Mouse (Mus musculus) brain, embryonic 14.5 days (tissue): ENCODE measurements around the gene Aldh8a1.

Experiments
- CTCF ChIP-seq: fragments of 200-500 bp; IDR thresholded peaks from 2 replicates; pipeline ENCODE4 v1.5.1; 2012; ENCODE audit warnings: inconsistent platforms, mild to moderate bottlenecking, moderate library complexity, borderline replicate concordance; ENCODE audit not compliant: insufficient read depth, insufficient read length; ENCODE audit errors: extremely low read depth
- POLR2A ChIP-seq: fragments of 200-500 bp; IDR thresholded peaks from 2 replicates; pipeline ENCODE4 v1.6.1; 2012; ENCODE audit warnings: mild to moderate bottlenecking, inconsistent platforms, borderline replicate concordance; ENCODE audit not compliant: poor library complexity, insufficient read depth, insufficient read length, severe bottlenecking; ENCODE audit errors: extremely low read depth

- peak; percentile 63 for TF ChIP-seq CTCF
- TF ChIP-seq POLR2A: no peak
Measured at GRCm38 (mm10) chr10:21420457-21421424, 43.6 kb downstream of the Aldh8a1 start.
